Mouse (Mus musculus) thymus, postnatal 25 days (tissue): Measurements from ENCODE around the gene Nrsn2.

Experiments used
- DNase-seq: peaks from one replicate; pipeline ENCODE4 v3.0.0; 2022

The Nrsn2 gene

DNA sequence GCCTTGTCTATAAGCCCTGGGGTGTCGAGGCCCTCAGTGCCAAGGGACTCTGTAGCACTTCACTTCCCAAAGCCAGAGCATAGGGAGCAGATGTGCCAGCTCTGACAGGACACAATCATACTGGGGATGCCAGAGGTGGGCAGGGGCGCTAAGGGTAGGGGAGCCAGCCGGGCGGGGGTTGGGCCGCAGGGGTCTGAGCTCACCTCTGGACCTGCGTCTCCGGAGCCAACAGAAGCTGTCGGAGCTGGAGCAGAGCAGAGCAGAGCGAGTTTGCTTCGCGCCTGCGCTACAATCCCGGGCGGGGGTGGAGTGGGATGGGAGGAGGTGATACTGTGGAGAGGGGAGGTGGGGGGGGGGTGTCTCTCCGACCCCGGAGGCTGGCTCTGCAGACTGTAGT, at the start of gene Nrsn2:
TSS of gene Nrsn2 (minus strand) at position 294 of the 397 bp plus-strand sequence.
- DNase-seq, result no peak

DNA sequence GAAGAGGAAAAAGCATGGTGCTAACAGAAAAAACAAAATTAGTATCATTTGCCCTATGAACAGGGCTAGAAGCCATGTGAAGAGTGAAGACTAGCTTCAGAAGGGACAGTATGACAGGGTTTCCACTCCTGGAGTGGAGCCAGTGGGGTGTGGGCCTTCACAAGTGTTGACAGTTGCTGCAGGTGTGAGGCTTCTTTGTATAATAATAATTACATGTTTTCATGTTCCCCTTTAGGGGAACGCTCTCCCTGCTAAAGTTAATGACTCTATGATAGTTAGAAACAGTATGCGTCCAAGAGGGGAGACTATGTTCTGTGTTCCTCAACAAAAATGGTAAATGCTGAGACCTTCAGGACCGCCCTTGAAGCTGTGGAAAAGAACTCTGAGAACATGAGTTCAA, 39.3 kb upstream of the Nrsn2 start:
- DNase-seq, result no peak

DNA sequence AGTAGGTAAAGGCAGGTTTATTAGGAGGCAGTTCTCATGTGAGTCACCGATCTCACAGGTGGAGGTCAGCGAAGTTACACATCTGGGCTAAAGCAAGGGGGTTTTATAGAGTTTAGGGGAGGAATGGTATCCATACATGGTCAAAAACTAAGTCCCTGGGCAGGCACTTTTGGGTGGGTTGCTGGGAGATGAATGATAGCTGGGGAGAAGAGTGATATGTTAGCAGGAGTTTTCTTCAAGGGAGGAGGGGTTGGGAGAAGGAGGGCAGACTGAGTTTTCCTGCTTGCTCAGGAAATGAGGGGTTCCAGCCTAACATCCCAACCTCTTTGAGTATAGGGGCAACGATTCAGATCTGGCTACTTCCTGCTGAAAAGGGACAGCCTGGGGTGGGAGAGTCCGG, 38.8 kb upstream of the Nrsn2 start, which contains the start of gene 6820408C15Rik:
TSS of gene 6820408C15Rik (plus strand) at position 301 of the 400 bp plus-strand sequence.
- no peak for DNase-seq

DNA sequence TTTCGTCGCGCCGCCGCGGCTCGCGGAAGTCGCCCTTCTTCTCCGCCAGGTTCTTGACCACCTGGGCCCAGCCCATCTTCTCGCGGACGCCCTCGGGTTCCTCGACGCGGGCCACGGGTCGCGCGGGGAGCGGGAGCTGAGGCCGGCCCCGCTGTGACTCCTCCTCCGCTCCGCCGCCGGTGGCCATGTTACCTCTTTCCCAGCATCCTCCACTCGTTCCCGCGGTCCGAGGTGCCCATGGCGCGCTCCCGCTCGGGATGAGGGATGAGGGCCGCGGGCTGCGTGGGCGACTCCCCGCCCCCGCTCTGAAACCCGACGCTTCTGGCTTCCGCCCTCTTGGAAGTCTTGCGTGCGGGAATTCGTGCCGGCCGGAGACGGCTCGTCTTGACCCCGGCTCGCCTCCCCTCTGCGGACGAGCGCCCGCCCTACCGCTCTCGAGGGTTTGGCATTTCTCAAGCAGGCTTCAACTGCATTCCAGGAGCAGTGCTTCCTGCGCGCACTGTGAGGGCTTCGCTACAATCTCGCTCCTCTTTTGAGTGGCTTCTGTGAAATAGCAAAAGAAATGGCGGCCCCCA, 38.2 kb upstream of the Nrsn2 start, which contains the start of gene Zcchc3:
TSS of gene Zcchc3 (minus strand) at position 437 of the 575 bp plus-strand sequence.
- peak; percentile 43 for DNase-seq

DNA sequence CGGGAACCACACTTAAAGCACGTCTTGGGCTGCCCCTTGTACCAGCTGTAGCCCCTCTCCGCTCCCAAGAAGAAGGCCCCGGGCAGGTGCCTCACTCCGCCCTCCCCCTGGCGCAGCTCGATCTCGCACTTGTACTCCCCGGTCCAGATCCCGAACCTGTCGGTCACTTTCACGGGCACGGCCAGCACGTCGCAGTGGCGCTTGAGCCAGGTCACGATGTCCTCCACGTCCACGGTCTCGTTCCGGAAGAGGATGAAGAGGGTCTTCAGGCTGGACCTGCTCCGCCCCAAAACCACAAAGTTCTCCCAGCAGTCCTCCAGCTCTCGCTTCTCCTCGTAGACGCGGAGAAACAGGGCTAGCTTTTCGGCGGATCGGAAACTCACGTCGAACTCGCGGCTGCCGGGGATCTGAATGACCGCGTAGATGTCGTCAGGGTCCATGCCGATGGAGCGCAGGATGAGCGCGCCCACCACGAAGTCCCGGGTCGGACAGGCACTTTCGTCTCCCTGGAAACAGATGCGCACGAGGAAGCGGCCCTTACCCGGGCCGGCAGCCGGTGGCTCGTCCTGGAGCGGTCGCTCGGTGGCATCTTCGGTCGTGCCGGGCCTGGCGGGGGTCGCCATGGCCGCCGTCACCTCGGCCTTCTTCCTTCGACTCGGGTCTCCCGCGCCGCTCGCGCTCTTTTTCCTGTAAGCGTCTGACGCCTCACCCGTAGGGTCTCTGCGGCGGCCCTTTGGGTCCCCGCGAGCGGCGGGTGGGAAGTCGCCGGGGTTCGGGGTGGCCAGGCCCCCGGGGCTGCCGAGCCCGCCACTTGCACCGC, 37.5 kb upstream of the Nrsn2 start:
- peak; percentile 6 for DNase-seq

DNA sequence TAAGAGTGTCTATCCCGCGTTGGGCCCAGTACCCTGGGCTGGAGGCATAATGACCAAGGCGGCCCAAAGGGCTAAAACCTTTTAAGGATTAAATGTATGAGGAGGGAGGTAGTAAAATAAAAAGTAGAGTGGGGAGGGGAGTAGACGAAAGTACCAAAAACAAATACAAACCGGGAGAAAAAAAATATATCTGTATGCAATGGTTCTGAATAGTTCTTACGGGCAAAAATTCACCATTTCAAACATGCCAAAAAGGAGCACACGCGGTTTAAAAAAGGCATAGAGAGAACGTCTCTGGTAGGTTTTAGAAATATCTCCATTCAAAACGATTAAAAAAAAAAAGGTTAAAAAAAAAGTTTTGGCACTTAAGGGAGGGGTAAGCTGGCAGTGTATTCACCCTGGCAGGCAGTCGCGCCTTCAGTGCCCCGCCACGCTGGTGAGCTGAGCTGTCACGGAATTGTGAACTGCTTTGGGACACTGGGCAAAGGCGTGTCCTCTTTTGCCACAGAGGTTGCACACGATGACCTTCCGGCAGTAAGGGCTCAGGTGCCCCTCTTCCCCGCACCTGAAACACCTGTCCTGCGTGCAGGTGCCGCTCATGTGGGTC, 36.8 kb upstream of the Nrsn2 start:
- DNase-seq, result no peak

DNA sequence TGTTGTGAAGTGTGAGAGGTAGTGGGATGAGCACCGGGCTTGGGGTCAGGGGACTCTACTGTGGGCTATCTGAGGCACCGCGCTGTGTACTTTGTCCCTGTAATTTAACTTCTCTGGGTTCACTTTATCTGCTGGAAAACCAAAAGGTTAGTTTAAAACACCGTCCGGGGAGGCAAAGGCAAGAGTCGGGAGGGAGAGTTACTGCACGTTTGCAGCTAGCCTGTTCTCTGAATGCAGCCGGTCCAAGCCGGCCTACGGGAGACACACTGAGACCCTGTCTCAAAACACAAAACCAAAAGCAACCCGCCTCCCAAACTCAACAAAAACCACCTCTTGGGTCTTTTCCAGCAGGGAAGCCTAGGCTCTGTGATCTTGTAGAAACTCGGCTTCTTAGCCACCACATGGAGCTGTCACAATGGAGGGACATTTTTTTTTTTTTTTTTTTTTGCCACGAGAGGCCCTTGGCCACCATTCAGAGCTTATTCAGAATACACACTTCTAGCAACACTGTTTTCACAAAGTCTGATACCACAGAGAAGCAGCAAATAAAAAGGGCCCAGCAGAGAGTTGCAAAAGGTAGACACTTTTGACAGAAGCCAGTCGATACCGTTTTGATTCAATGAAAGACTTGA, 36.2 kb upstream of the Nrsn2 start:
- no peak for DNase-seq

DNA sequence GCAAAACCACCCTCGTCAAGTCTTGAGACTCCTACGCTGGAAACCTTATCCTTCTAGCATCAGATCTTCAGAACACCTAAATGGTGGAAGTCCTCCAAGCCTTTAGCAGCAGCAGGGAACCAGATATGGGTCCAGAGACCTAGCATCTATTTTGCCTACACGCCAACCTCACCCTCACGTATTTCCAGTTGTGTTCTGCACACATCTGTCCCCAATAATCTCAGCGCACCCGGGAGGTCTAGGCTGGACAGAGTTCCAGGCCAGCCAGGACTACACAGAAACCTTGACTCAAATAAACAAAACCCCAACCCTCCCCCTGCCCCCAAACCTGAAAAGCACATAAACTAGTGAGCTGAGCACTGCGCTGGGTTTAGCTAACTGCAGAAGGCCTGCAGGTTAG, 35.0 kb upstream of the Nrsn2 start:
- DNase-seq, result no peak

DNA sequence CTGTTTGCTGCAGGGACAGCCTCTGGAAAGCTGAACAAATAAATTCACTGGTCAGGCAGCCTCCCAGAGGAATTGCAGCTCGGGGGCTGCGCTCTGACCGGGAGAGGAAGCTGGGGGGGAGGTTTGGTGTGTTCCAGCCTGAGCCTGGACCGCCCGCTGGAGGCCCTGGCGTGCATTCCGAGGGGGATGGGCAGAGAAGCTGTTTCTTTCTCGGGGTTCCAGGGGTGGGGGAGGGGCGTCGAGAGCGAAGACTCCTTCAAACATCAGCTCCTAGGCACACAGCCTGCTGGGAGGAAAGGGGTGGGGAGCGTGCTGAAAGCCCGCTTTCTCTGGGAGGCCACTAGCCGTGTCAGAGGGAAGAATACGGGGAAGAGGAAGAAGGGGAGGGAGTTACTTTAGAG, 34.5 kb upstream of the Nrsn2 start:
- DNase-seq, result no peak

DNA sequence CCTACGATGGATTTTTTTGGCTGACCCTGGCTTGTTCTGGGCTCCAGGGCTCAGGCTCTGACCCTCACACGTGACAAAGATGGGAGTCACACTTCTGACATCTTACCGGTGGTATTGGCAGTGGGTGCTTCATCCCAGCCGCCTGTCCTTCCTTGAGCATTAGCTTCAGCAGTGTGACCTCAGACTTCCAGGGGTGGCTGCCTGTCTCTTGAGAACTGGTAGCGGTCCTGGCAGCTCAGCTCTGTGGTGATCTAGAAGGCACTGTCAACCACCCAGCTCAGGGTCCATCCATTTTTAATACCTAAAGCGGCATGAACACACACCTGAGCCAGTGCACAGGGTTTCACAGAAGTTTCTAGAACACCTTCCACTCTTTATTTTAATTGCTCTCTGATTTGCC, 33.3 kb upstream of the Nrsn2 start:
- no peak for DNase-seq

DNA sequence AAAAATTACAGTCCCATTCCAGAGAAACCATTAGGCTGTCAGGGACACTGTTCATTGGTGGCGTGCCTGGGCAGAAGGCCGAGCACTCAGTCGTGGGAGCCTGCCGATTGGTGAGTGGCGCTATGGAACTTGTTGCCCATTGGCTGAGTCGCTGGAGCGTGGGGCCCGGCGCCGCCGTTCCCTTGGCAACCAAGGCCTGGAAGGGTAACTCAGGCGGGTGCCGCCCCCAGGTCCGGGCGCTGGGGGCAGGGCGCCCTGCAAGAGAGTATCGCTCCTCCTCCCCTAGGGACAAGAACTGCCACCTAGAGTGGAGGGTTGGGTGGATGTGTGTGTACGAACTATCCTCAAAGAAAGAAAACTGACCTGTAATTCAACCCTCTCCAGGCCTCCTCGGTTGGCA, 29.7 kb upstream of the Nrsn2 start:
- peak; percentile 82 for DNase-seq

DNA sequence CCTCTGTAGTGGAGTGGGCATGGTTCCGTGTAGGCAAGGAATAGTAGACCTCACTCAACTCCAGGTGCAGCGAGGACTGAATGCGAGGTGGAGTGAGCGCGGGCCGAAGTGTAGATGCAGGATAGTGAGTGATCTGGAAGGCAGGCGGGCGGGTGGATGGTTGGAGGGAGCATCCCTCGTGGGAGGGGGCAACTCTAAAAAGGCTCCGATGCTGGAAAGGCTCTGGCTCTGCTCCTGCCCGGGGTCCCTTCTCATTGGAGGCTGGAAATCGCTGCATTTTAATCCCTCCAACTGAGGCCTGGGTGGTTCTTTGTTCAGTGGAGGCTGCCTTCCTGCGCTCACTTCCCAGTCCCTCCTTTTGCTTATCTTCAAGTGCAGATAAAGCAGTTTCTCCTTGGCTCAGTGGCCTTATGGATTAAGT, 22.7 kb upstream of the Nrsn2 start:
- DNase-seq, result no peak

DNA sequence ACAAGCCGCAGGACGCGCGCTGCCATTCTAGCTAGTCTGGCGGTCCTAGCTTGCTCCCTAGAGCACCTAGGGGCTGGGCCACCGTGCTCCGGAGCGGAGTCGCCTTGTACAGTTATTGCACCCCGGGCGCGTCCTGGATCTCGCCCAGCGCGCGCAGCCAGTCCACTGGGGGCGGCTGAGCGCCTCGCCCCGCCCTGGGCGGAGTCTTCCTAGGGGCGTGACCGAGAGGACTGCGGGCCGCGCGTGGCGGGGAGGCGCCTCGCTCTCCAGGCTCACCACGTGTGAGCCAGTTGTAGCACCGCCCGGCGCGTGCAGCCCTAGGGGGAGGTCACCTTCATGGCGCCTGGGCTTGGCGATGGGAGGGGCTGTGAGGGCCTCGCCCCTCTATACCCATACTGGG, 22.3 kb upstream of the Nrsn2 start:
- peak; percentile 79 for DNase-seq

DNA sequence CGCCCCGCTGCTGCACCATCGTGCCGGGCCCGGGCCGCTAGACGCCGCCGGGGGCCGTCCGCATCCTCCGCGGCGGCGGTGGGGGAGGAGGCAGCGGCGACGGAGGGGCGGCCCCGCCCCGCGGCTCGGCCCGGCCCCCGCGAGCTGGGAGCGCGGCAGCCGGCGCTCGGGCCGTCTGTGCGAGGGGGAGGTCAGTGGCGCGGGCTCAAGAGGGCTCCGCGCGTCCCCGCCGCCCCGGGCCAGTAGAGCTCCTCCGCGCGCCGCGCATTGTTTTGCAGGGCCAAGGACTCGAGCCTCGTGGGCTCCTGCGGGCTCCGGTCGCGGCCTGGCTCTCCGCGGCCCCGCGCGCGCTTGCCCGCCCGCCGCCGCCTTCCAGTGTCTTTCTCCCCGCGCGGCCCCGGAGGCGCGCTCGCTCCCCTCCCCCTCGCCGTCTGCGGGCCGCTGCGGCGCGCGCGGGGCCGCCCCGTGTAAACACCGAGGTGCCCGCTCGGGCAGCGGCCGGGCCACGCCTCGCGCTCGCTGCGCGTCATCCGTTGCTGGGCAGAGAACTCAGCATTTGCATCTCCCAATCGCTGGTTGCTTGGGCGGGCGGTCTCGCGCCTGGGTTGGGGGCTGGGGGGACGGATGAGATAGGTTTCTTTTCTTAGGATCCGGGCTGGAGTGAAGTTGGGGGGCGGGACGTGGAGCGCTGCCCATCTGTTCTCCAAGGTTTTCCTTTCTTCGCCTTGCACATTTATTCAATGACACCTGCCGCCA, 21.4 kb upstream of the Nrsn2 start, which contains the start of gene Sox12:
TSS of gene Sox12 (minus strand) at position 384 of the 756 bp plus-strand sequence.
- DNase-seq, result peak; percentile 92

DNA sequence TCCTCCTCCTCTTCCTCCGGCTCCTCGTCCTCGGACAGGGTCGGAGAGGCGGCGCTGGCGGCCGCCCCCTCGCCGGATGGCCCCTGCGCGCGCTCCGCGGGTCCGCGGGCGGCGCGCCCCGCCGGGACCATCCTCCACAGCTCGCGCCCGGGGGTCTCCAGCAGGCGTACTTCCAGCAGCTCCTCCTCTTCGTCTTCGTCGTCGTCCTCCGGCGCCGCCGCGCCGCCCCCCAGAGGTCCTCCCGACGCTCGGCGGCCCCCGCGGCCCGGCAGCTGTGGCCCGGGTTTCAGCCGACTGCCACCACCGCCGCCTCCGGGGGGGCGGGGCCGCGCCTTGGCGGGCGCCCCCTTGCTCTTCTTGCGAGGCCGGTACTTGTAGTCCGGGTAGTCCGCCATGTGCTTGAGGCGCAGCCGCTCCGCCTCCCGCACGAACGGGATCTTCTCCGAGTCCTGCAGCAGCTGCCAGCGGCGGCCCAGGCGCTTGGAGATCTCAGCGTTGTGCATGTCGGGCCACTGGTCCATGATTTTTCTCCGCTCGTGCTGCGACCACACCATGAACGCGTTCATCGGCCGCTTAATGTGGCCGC, 20.7 kb upstream of the Nrsn2 start:
- peak; percentile 66 for DNase-seq

DNA sequence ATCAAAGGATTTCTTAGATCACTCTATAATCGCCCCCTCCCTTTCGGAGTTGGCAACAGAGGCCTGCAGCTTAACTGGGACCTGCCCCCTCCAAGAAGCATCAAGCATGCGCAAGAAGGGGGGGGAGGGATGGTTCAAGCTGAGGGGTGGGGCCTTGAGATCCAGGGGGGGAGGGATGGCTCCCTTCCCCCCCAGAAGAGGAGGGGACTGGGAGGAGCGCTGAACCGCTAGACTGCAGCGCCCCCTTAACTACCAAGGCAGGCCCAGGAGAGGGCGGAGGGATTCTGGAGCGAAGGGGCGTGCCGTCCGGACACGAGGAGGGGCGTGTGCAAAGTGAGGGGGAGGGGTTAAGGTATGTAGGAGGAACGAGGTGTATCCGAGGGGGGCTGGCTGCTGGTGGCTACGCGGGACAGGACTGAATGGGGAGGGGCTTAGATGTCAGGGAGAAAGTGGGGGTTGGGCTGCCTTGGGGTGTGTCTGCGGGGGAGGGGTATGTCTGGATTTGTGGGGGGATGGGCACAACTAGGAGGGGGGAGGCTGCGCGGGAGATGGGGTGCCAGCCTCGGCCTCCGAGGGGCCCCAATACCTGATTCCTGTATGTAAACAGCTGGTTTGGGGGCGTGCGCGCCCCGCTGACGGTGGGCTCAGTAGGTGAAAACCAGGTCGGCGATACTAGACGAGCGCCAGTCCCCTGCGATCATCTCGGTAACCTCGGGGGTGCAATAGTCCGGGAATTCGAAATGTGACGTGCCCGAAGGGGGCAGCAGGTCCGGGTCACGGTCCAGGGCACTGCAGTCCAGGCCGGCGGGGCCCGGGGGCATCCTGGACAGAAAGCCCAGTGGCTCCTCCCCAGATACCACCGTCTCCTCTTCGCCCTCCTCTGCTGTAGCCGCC, 19.9 kb upstream of the Nrsn2 start:
- DNase-seq, result peak; percentile 66

DNA sequence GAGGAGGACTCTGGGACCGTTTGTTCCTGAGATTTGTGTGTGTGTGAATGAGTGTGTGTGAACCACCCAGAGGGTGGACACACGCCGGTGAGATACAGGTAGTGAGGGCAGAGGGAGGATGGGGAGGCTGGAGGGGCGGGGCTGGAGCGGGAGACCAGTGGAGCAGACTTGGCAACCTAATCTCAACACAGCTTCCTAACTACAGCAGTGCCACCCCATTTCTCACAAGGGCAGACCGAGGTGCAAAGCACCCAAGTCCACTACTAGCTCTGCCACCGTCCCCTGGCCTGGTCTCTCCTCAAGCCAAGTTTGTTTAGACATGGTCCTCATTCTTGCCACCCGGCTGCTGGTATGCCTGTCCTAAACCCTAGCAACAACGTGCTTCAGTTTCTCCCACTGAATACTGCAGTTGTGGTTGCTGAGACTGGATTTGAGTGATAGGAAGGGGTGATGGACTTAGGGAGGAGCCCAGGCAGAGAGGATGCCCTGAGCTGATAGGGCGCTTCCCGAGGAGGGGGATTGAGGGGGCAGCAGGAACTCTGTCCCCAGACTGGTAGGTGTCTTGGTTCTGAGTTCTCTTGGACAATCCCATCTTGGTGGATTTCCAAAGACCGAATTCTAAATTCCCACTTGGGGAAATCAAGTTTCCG, 19.0 kb upstream of the Nrsn2 start:
- no peak for DNase-seq

DNA sequence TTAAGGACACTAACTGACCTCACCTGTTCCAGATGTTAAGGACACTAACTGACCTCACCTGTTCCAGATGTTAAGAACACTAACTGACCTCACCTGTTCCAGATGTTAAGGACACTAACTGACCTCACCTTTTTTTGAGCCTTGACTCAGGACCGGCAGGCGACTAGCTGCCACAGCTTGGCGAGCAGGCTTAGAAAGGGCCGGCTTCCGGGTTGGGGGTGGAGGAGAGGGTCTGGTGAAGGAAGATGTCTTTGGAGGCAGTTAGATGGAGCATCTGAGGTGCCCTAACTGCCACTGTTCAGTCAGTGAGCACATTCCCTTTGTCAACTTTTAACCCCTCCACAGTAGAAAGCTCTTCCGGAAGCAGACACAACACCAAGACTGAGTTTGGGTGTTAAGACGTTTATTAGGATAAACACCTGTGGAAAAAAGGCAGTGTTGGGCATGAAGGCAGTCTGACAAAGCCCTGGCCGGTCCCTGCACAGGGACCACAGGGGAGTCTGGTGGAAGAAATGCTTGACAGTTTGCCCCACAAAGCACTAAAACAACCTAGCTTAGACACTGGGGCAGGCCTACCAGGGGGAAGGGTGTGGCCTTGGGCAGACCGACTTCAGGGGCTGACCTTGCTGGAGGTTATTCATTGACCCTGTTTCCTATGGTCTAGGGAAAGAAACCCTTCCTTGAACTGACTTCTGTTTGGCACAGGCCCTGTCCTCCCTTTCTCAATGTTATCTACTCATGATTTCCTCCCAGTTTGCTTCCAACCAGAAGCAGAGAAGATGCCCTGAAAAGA, 17.0 kb upstream of the Nrsn2 start:
- DNase-seq, result no peak

DNA sequence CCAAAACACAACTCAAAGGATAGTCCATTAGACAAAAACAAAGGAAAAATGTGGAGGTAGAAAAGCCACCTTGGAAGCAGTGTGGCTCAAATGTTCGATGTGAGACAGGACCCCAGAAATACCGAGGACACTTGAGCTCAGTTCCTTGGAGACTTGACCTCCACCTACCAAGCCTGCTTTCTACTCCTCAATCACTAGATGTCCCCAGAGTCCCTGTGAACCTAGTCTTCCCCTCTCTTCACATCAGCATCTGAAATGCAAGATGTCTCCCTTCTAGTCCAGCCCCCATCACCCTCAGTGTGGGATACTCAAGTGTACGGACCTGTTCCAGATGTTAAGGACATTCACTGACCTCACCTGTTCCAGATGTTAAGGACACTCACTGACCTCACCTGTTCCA, 16.3 kb upstream of the Nrsn2 start:
- peak; percentile 28 for DNase-seq

DNA sequence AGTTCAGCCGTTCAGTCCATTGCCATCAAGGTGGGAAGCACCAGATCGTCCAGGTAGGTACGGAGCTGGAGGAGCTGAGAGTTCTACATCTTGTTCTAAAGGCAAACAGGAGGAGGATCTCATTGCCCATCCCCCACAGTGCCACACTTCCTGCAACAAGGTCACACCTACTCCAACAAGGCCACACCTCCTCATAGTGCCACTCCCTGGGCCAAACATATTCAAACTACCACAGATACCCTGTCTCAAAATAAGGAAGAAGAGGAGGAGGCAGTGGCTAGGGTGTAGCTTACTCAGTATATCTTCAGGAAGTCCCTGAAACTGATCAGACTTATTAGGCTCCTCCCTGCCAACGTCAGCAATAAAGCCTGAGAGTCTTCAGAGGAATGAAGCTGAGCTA, 7.8 kb upstream of the Nrsn2 start:
- DNase-seq, result no peak
